ENCODE assay signal across 26 mouse cellular contexts in the genomic region with DNA sequence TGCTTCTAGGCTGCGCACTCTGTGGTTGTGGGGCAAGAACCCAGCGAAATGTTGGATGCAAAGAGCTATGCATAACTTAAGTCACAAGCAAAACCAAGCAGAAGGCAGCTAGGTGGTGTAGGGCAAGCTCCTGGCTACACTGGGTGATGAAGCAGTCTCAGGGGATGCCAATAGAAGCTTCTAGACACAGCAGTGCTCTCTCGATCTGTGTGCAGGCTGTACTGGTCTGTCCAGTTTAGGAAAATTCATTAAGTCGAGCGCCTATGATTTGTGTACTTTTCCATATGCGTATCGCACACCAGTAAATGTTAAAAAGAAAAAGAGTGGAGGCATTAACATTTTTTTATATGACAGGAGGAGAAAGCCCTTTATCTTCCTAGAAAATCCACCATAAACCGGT.
DNase-seq lines count a peak whose midpoint lies in the region; ATAC-seq lines count a peak whose summit lies in the region.
"Had no signal": no experiment of that assay in that cellular context is flagged by ENCODE, and none has a peak within 500 bp of the region (broad histone marks: within the 10 kb centered on the region; RNA-seq: fewer than 3 reads in every experiment).

No protein-coding gene starts in this region.

- no peak overlapping the region for H3K4me3 ChIP-seq in embryonic facial prominence, embryonic 13.5 days
- H3K4me3 ChIP-seq in embryonic facial prominence, embryonic 10.5 days = no peak overlapping the region
- H3K4me3 ChIP-seq in kidney, embryonic 16.5 days (ENCODE audit: low read length) = no peak overlapping the region
- no peak overlapping the region for H3K4me3 ChIP-seq in limb, embryonic 13.5 days
- 0 out of 2 replicates have a peak overlapping the region, but pooled peaks have one; percentile 34 for H3K4me3 ChIP-seq in stomach, embryonic 16.5 days (replicated peaks; ENCODE audit: low read length)
- no peak overlapping the region for H3K4me3 ChIP-seq in midbrain, embryonic 10.5 days
- H3K4me3 ChIP-seq: forebrain, embryonic 13.5 days; hindbrain, embryonic 12.5 days; midbrain, embryonic 13.5 days had no signal

- no peak for DNase-seq in embryonic facial prominence, embryonic 10.5 days (ENCODE audit: low spot score)
- no peak for DNase-seq in kidney, postnatal 10 days
- no peak for DNase-seq in midbrain, embryonic 10.5 days (ENCODE audit: low spot score)
- DNase-seq: adrenal gland, adult 2 months; adrenal gland, postnatal 36 days; cerebellum, adult 18-20 months; cerebellum, postnatal 14 days; gastrocnemius, postnatal 10 days; heart, postnatal 36 days; kidney, postnatal 25 days; lung, postnatal 4 days; thymus, postnatal 4 days had no signal

- WGBS in embryonic facial prominence, embryonic 13.5 days = 58% methylated on average over 8 of the region's 8 CpGs
- 85% methylated on average over 8 of the region's 8 CpGs for WGBS in embryonic facial prominence, embryonic 10.5 days
- WGBS in kidney, embryonic 16.5 days = 53% methylated on average over 8 of the region's 8 CpGs
- WGBS in limb, embryonic 13.5 days = 68% methylated on average over 8 of the region's 8 CpGs
- WGBS in stomach, embryonic 16.5 days = 41% methylated on average over 8 of the region's 8 CpGs
- WGBS in midbrain, embryonic 10.5 days = 91% methylated on average over 8 of the region's 8 CpGs

- H3K4me2 ChIP-seq in embryonic facial prominence, embryonic 13.5 days = peak overlapping the region; percentile 27; the same call in 1 of the 2 replicates
- peak overlapping the region; percentile 51; the same call in 1 of the 2 replicates for H3K4me2 ChIP-seq in kidney, embryonic 16.5 days (replicated peaks; ENCODE audit: low read depth, low read length)
- H3K4me2 ChIP-seq in limb, embryonic 13.5 days (replicated peaks) = peak overlapping the region; percentile 57
- peak overlapping the region; percentile 52 for H3K4me2 ChIP-seq in stomach, embryonic 16.5 days (ENCODE audit: low read depth, low read length)
- H3K4me2 ChIP-seq: forebrain, embryonic 13.5 days; heart, embryonic 11.5 days; hindbrain, embryonic 12.5 days; liver, embryonic 11.5 days; midbrain, embryonic 13.5 days had no signal

- H3K9me3 ChIP-seq in embryonic facial prominence, embryonic 13.5 days = no peaks in the 10 kb centered on the region
- no peaks in the 10 kb centered on the region for H3K9me3 ChIP-seq in embryonic facial prominence, embryonic 10.5 days
- H3K9me3 ChIP-seq in kidney, embryonic 16.5 days (ENCODE audit: low read length) = no peaks in the 10 kb centered on the region
- no peaks in the 10 kb centered on the region for H3K9me3 ChIP-seq in limb, embryonic 13.5 days
- H3K9me3 ChIP-seq in stomach, embryonic 16.5 days (replicated peaks; ENCODE audit: control insufficient read depth, low read length) = no peaks in the 10 kb centered on the region
- no peaks in the 10 kb centered on the region for H3K9me3 ChIP-seq in midbrain, embryonic 10.5 days (replicated peaks)
- H3K9me3 ChIP-seq: forebrain, embryonic 13.5 days; hindbrain, embryonic 12.5 days; midbrain, embryonic 13.5 days had no signal

- H3K27me3 ChIP-seq in embryonic facial prominence, embryonic 13.5 days = peaks cover 5% of the 10 kb centered on the region; the same call in 1 of the 2 replicates
- peaks cover 75% of the 10 kb centered on the region for H3K27me3 ChIP-seq in embryonic facial prominence, embryonic 10.5 days (replicated peaks; ENCODE audit: low read depth, poor library complexity, severe bottlenecking)
- no peaks in the 10 kb centered on the region for H3K27me3 ChIP-seq in kidney, embryonic 16.5 days (ENCODE audit: insufficient read depth, low read length)
- H3K27me3 ChIP-seq in limb, embryonic 13.5 days = peaks cover 66% of the 10 kb centered on the region
- H3K27me3 ChIP-seq in stomach, embryonic 16.5 days (ENCODE audit: control insufficient read depth, insufficient read depth, low read length) = no peaks in the 10 kb centered on the region
- peaks cover 43% of the 10 kb centered on the region for H3K27me3 ChIP-seq in midbrain, embryonic 10.5 days (ENCODE audit: low read depth, poor library complexity, severe bottlenecking)
- H3K27me3 ChIP-seq: CH12.LX; megakaryocyte, embryonic 14.5 days had no signal

- no peak for ATAC-seq in embryonic facial prominence, embryonic 13.5 days (ENCODE audit: insufficient number of reproducible peaks, insufficient read depth, low FRiP score, low TSS enrichment, low read depth)
- no peak for ATAC-seq in kidney, embryonic 16.5 days (ENCODE audit: low FRiP score, low TSS enrichment)
- no peak for ATAC-seq in limb, embryonic 13.5 days (ENCODE audit: low FRiP score, low read depth)
- peak; percentile 65; the same call in 1 of the 2 replicates for ATAC-seq in stomach, embryonic 16.5 days (ENCODE audit: insufficient read depth, low FRiP score)
- ATAC-seq: activated CD4-positive, CD25-positive, alpha-beta regulatory T cell, adult 4 months; forebrain, embryonic 13.5 days; hindbrain, postnatal 0 days; intestine, postnatal 0 days; midbrain, embryonic 13.5 days had no signal

- H3K36me3 ChIP-seq in embryonic facial prominence, embryonic 13.5 days = no peaks in the 10 kb centered on the region
- no peaks in the 10 kb centered on the region for H3K36me3 ChIP-seq in embryonic facial prominence, embryonic 10.5 days (replicated peaks)
- H3K36me3 ChIP-seq in kidney, embryonic 16.5 days (ENCODE audit: insufficient read depth, low read length) = no peaks in the 10 kb centered on the region
- no peaks in the 10 kb centered on the region for H3K36me3 ChIP-seq in limb, embryonic 13.5 days
- H3K36me3 ChIP-seq in stomach, embryonic 16.5 days (ENCODE audit: control insufficient read depth, insufficient read depth, low read length) = no peaks in the 10 kb centered on the region
- H3K36me3 ChIP-seq in midbrain, embryonic 10.5 days = no peaks in the 10 kb centered on the region
- H3K36me3 ChIP-seq: hindbrain, embryonic 12.5 days; midbrain, embryonic 13.5 days had no signal

- no peak overlapping the region for H3K27ac ChIP-seq in embryonic facial prominence, embryonic 13.5 days
- H3K27ac ChIP-seq in embryonic facial prominence, embryonic 10.5 days (replicated peaks) = no peak overlapping the region
- H3K27ac ChIP-seq in kidney, embryonic 16.5 days (ENCODE audit: low read length) = peak overlapping the region; percentile 77
- no peak overlapping the region for H3K27ac ChIP-seq in limb, embryonic 13.5 days
- H3K27ac ChIP-seq in stomach, embryonic 16.5 days (ENCODE audit: low read length) = peak overlapping the region; percentile 68; the same call in 1 of the 2 replicates
- H3K27ac ChIP-seq in midbrain, embryonic 10.5 days (replicated peaks) = no peak overlapping the region
- H3K27ac ChIP-seq: forebrain, embryonic 13.5 days; hindbrain, embryonic 12.5 days; hindbrain, postnatal 0 days; midbrain, embryonic 13.5 days had no signal

- peaks cover 42% of the 10 kb centered on the region for H3K4me1 ChIP-seq in embryonic facial prominence, embryonic 13.5 days
- peaks cover 54% of the 10 kb centered on the region for H3K4me1 ChIP-seq in embryonic facial prominence, embryonic 10.5 days
- H3K4me1 ChIP-seq in kidney, embryonic 16.5 days (ENCODE audit: insufficient read depth, low read length) = peaks cover 29% of the 10 kb centered on the region
- H3K4me1 ChIP-seq in limb, embryonic 13.5 days = peaks cover 49% of the 10 kb centered on the region
- peaks cover 24% of the 10 kb centered on the region for H3K4me1 ChIP-seq in stomach, embryonic 16.5 days (ENCODE audit: control insufficient read depth, insufficient read depth, low read length)
- H3K4me1 ChIP-seq in midbrain, embryonic 10.5 days = peaks cover 29% of the 10 kb centered on the region
- H3K4me1 ChIP-seq: forebrain, embryonic 13.5 days had no signal

- H3K9ac ChIP-seq in embryonic facial prominence, embryonic 13.5 days = no peak overlapping the region
- H3K9ac ChIP-seq in kidney, embryonic 16.5 days (replicated peaks; ENCODE audit: low read length) = no peak overlapping the region
- no peak overlapping the region for H3K9ac ChIP-seq in limb, embryonic 13.5 days
- no peak overlapping the region for H3K9ac ChIP-seq in stomach, embryonic 16.5 days (ENCODE audit: low read length)
- H3K9ac ChIP-seq: forebrain, embryonic 13.5 days; hindbrain, embryonic 12.5 days; midbrain, embryonic 13.5 days had no signal

Comparison
In these comparisons a context has a peak if more than half of its experiments do, and no peak if none do; other contexts are left out.
1. H3K27ac ChIP-seq: peak in kidney, embryonic 16.5 days (single experiment) and stomach, embryonic 16.5 days (single experiment); none in embryonic facial prominence, embryonic 13.5 days (single experiment), embryonic facial prominence, embryonic 10.5 days (single experiment), limb, embryonic 13.5 days (single experiment) and midbrain, embryonic 10.5 days (single experiment).
2. Peak in every context shown above with its lines, with median percentiles within 50 percentile points of each other: H3K4me2 ChIP-seq.